Mouse (Mus musculus): ENCODE results near the gene Spata31d1d. TPM values are rescaled to one million over a fixed set of nuclear protein-coding genes. Genes with fewer than 3 reads are reported as not detected.

The Spata31d1d gene
- total RNA-seq, 1 experiment from 2014 or later, result not detected

DNA sequence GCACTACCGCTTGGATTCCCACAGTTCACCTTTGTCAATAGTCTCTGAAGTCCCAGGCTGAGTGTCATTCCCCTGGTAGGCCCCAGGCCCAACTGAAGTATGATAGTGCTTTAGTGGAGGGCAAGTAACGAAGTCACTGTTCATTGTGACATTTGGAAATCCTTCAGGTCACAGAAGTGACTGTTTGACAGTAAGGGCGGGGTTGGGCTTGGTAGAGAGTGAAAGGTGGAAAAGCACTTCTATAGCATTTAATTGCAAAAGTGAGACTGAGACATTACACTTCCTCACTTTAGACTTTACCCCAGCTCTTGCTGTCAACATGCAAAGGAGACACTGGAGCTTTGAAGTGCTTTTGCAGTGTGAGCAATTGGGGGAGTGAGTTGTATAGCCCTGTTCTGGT lies 37.5 kb downstream of the Spata31d1d start, which contains the start of gene 4921517D22Rik:
Gene 4921517D22Rik (minus strand): TSS at position 101 of the 400 bp plus-strand sequence.
- ATAC-seq (replicated peaks in 1 of 2; ENCODE audit: insufficient read depth in 1 of 2, low FRiP score in 2 of 2, low TSS enrichment in 1 of 2, low read depth in 1 of 2, poor library complexity in 2 of 2, severe bottlenecking in 2 of 2), result no peak

GRCm38 (mm10) chr13:59691478-59691877 lies 40.1 kb downstream of the Spata31d1d start:
- ATAC-seq (replicated peaks in 1 of 2; ENCODE audit: insufficient read depth in 1 of 2, low FRiP score in 2 of 2, low TSS enrichment in 1 of 2, low read depth in 1 of 2, poor library complexity in 2 of 2, severe bottlenecking in 2 of 2), result no peak

DNA sequence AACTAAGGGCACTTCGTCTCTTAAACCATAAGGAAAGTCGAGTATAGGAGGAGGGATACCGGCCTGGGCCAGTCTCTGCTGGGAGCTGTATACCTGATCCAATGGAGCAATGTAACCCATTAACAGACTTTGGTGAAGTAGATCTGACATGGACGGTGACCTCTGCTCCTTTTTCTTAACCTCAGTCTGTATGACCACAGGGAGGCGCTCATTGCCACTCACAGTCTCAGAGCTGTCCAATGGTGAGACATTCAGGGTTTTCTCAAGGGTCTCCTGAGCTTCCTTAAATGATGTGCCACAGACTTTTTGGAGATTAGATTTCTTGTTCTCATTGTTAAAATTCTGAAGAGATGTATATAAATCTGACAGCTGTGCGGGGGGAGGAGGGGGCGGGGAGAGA lies 41.0 kb downstream of the Spata31d1d start:
- ATAC-seq (replicated peaks in 1 of 2; ENCODE audit: insufficient read depth in 1 of 2, low FRiP score in 2 of 2, low TSS enrichment in 1 of 2, low read depth in 1 of 2, poor library complexity in 2 of 2, severe bottlenecking in 2 of 2), result no peak

DNA sequence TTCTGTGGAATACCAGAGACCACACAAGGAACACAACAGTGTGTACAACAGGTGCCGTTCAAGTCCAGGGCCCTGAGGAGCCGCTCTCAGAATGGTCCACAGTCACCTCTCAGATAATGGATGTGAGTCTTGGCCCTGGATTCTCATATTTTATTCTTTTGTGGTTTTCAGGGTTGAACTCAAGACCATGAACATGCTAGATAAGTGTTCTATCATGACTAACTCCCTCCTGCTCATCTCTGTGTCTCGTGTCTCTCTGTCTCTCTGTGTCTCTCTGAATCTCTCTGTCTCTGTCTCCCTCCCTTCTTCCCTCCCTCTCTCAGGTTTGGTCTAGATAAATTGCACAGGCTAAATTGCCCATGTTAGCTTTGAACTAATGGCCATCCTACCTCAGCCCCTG lies 41.7 kb downstream of the Spata31d1d start:
- no peak for ATAC-seq (replicated peaks in 1 of 2; ENCODE audit: insufficient read depth in 1 of 2, low FRiP score in 2 of 2, low TSS enrichment in 1 of 2, low read depth in 1 of 2, poor library complexity in 2 of 2, severe bottlenecking in 2 of 2)

GRCm38 (mm10) chr13:59689313-59689712 lies 42.2 kb downstream of the Spata31d1d start:
- no peak for ATAC-seq (replicated peaks in 1 of 2; ENCODE audit: insufficient read depth in 1 of 2, low FRiP score in 2 of 2, low TSS enrichment in 1 of 2, low read depth in 1 of 2, poor library complexity in 2 of 2, severe bottlenecking in 2 of 2)

DNA sequence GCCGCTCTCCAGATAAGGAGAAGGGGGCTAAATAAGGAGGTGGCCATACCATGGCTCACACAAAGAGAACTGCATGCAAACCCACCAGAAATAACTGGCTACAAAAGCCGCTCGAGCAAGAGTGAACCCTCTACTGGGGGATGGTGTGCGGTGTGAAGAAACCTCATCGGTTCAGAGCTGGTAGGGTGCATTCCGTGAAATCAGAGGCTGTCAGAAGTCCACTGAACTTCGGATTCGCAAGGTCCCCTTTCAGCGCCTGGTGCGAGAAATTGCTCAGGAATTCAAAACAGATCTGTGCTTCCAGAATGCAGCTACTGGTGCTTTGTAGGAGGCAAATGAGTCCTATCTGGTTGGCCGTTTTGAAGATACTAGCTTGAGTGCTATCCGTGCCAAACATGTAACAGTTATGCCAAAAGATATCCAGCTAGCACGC lies 43.2 kb downstream of the Spata31d1d start:
- ATAC-seq (replicated peaks in 1 of 2; ENCODE audit: insufficient read depth in 1 of 2, low FRiP score in 2 of 2, low TSS enrichment in 1 of 2, low read depth in 1 of 2, poor library complexity in 2 of 2, severe bottlenecking in 2 of 2), result no peak

DNA sequence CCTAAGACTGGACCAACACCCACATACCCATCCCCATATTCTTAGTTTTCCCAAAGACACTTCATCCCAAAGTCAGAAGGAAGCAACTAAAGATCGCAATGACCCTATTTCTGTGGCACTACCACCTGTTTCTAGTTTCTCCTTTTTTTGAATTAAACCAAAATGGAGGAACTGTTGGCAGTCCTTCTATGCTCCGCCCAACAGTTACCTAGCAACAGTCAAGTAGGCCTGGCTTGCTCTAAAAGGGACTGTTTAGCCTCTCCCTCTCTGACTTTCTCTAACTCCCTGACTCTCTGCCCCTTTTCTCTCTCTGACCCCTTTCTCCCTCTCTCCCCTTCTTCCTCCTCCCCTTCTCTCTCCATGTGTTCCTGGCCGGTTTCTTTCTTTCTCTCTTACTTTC lies 46.3 kb downstream of the Spata31d1d start:
- ATAC-seq (replicated peaks in 1 of 2; ENCODE audit: insufficient read depth in 1 of 2, low FRiP score in 2 of 2, low TSS enrichment in 1 of 2, low read depth in 1 of 2, poor library complexity in 2 of 2, severe bottlenecking in 2 of 2), result no peak

DNA sequence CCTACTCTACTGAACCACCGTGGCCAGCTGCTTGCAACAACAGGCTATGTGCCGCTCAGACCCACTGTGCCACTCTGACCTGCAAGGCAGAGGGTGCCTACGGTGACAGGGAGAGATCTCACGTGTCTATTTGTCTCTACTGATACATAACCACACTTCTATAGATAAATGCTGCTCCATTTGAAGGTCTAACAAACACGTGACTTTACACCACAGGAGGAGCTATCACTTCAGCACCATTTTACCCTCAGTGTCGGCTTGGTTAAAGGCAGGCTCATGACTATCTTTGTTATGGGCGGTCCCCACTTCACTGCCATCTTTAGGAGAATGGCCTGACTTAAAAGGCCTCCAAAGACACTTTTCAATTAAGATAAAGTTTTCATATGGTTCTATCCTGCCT lies 48.9 kb downstream of the Spata31d1d start:
- ATAC-seq (replicated peaks in 1 of 2; ENCODE audit: insufficient read depth in 1 of 2, low FRiP score in 2 of 2, low TSS enrichment in 1 of 2, low read depth in 1 of 2, poor library complexity in 2 of 2, severe bottlenecking in 2 of 2), result peak in 1 of 2 experiments; percentile 58; a peak in 1 of 4 replicates

DNA sequence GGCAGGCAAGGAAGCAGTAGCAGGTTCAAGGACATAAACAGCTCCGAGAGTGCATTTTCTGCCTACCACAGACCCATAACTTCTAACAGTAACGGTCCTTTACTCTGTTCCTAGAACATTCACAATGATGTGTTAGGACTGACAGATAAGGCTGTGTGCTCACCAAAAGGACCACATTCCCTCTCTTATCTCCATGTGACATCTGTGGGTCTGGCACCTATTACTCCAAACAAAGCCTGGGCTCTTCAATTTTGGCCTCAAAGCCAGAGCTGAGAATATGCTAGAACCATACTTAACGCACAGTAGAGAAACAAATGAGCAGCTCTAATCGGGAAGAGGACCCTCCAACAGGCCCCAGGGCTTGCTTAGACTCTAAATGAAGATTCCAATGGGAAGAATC lies 51.6 kb downstream of the Spata31d1d start:
- ATAC-seq (replicated peaks in 1 of 2; ENCODE audit: insufficient read depth in 1 of 2, low FRiP score in 2 of 2, low TSS enrichment in 1 of 2, low read depth in 1 of 2, poor library complexity in 2 of 2, severe bottlenecking in 2 of 2), result no peak

- ATAC-seq (replicated peaks in 1 of 2; ENCODE audit: insufficient read depth in 1 of 2, low FRiP score in 2 of 2, low TSS enrichment in 1 of 2, low read depth in 1 of 2, poor library complexity in 2 of 2, severe bottlenecking in 2 of 2), result no peak
Measured at GRCm38 (mm10) chr13:59679306-59679705, 52.2 kb downstream of the Spata31d1d start.

GRCm38 (mm10) chr13:59676316-59677229 lies 55.0 kb downstream of the Spata31d1d start:
- ATAC-seq (replicated peaks in 1 of 2; ENCODE audit: insufficient read depth in 1 of 2, low FRiP score in 2 of 2, low TSS enrichment in 1 of 2, low read depth in 1 of 2, poor library complexity in 2 of 2, severe bottlenecking in 2 of 2), result peak; percentile 55 to 56; a peak in 2 of 4 replicates

Other genes with a start within 250 kb of the Spata31d1d start
- 42.8 and 84.4 TPM in 2 replicates for gene Agtpbp1, start 146.5 kb downstream of the Spata31d1d start, total RNA-seq (2017)
- gene Naa35, start 146.5 kb downstream of the Spata31d1d start, total RNA-seq (2017), result 58.2 and 78.1 TPM in 2 replicates
- gene Golm1, start 55.9 kb downstream of the Spata31d1d start, total RNA-seq (2017), result 29.8 and 41.9 TPM in 2 replicates
- gene 4921517D22Rik, start 37.6 kb downstream of the Spata31d1d start, total RNA-seq (2017), result not detected in 2 replicates
- gene Spata31d1a, start 21.4 kb downstream of the Spata31d1d start, total RNA-seq (2017), result not detected in 2 replicates
- gene Spata31d1b, start 19.5 kb downstream of the Spata31d1d start, total RNA-seq (2017), result not detected in 2 replicates
- 0.25 TPM in 1 of 2 replicates, not detected in the other for gene 1700014D04Rik, start 15.0 kb upstream of the Spata31d1d start, total RNA-seq (2017)
- 64.3 and 67.8 TPM in 2 replicates for gene Isca1, start 38.1 kb upstream of the Spata31d1d start, total RNA-seq (2017)
- 18.4 TPM in 1 of 2 replicates, not detected in the other for gene Gm49354, start 50.5 kb upstream of the Spata31d1d start, total RNA-seq (2017)
- gene Tut7, start 91.4 kb upstream of the Spata31d1d start, total RNA-seq (2017), result 207 and 246 TPM in 2 replicates

Data from hematopoietic stem cell, adult 5-6 weeks (primary cell).